Mouse (Mus musculus): Measurements from ENCODE around the gene Smpd3.

- TF ChIP-seq CTCF (IDR thresholded peaks at IDR 0.05; ENCODE audit: low read depth): no peak
- TF ChIP-seq EP300 (IDR thresholded peaks at IDR 0.05; ENCODE audit: low read depth): no peak
These were observed 987 bp upstream of the Smpd3 start for GRCm38 (mm10) chr8:106338741-106339209.

All from liver, postnatal 0 days (tissue).